Mouse (Mus musculus) telencephalon, adult 2 months (tissue): ENCODE measurements at regions not wholly inside any gene's neighbourhood (a gene's known extent, or its start where the extent isn't known, plus 50 kb on each side); places are given as distances from the start of the nearest gene placed in this dataset.

ENCODE experiments used
- DNase-seq: peaks from one replicate; pipeline ENCODE4 v3.0.0-alpha.2; 2011; ENCODE audit warnings: low read depth, low spot score

DNA sequence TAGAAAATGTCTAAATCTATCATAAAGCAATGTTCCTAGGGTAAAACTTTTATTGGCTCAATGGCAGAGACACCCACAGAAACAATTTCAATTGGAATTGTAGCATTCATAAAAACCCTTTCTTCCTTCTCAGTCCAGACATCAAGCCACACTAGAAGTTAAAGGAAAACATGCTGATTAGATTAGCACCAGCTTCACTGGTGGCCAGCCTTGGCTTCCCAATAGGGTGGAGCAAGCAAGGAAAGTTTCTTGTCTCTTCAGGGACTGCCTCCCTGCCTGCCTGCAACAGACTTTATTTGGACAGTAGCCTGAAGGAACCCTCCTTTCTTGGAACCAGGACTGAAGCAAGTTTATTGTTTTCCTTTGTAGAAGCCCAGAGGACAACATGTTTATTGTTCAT, 289.0 kb upstream of the Mef2c start:
- DNase-seq, result no peak

DNA sequence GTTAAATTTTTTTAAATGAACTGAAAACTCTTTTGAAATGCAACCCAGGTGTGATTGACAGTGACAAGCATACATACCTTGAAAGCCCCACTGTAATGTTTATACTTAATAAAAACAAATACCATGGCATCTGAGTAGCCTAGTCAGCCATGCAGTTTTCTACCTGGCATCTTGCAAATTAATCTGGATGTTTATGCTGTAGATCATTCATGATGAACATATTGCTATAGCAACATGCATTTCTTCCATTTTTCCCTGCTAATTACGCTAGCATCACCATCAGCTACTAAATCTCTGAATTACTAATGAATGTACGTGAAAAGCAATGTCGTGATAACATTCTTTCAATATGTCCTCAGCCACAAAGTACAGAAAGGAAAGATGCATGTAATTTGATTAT, 287.4 kb upstream of the Mef2c start:
- DNase-seq, result no peak

GRCm38 (mm10) chr13:83252452-83252851, 251.4 kb upstream of the Mef2c start:
- no peak for DNase-seq

GRCm38 (mm10) chr13:83266591-83266990, 237.2 kb upstream of the Mef2c start:
- no peak for DNase-seq

DNA sequence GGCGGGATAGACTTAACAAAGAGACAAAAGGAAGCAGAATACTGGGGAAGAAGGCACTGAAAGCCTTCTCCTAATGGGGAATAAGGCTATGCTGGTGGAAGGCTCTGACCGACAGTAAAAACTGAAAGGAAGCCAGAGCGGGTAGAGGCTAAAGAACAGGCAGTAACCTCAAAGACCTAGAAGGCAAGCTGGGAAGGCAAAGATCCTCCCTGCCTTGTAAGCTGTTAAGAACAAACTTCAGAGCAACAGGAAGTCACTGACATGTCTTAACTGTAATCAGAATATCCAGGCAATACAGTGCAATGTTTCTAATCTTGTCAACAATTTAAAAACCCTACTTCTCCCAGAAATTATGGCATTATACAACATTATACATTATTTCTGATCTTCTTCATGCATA, 235.2 kb upstream of the Mef2c start:
- no peak for DNase-seq

DNA sequence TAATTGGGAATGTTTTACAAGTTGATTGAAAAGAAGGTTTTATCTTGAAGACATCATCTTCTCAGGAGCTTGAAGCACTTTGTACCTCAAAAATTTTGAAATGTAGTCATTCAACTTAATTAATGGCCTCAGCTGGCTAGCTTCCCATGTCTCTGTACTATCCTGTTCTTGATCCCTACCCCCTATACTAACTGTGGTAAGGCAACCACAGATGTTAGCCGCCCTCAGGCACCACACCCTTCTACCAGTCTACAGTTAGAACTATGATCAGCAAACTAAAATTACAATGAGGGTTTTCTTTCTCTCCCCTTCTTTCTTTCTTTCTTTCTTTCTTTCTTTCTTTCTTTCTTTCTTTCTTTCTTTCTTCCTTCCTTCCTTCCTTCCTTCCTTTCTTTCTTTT, 225.1 kb upstream of the Mef2c start:
- no peak for DNase-seq

DNA sequence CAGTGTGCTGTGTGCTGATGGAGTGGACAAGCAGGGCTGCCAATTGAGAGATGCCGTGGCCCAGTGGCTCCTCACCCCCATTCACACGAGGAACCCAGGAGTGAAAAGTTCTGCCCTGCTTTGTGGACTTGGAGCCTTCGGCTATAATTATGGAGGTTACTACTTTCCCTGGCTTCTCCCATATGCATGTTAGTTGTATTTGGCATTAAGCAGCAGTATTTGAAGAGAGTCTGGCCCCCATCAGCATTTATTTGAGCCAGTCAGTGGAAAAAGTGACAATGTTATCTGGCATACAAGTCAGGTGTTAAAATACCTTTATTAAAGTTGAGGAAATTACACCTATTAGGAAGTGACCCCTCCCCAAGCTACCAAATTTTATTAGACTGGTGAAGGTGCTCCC, 196.1 kb upstream of the Mef2c start:
- no peak for DNase-seq

DNA sequence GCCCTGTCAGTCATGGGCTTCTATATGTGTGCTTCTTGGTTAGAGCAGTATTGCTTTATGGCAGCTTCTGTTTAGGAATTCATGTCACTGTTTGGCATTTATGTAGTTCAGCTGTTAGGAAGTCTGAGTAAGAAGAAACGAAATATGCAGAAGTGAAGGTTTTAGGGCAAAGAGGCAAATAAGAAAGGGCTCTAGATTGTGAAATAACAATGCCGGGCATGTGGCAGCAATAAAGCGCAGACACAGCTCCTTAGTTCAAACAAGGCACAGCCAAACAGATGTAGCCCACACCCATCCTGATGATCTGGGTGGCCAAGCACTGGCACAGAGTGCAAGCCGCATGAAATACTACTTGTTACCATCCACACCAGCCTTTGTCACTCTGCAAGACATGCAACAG, 175.3 kb upstream of the Mef2c start:
- no peak for DNase-seq

DNA sequence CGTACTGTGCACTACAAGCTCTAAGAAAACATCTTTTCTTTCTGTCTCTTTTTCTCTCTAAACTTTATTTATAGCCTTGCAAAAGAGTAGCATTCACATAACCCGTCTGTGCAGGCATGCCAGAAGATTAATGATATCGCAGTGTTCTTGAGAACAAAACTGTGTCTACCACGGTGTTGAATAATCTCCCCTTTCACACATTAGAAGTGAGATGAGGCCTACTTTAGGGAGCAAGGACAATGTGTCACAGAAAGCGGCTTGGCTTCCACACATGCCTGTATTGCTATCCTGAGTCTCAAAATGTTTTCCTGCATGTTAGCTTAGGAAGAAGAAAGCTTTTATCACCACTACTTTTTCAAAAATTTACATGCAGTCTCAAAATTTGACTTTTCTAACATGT, 170.1 kb upstream of the Mef2c start:
- peak; percentile 18 for DNase-seq

DNA sequence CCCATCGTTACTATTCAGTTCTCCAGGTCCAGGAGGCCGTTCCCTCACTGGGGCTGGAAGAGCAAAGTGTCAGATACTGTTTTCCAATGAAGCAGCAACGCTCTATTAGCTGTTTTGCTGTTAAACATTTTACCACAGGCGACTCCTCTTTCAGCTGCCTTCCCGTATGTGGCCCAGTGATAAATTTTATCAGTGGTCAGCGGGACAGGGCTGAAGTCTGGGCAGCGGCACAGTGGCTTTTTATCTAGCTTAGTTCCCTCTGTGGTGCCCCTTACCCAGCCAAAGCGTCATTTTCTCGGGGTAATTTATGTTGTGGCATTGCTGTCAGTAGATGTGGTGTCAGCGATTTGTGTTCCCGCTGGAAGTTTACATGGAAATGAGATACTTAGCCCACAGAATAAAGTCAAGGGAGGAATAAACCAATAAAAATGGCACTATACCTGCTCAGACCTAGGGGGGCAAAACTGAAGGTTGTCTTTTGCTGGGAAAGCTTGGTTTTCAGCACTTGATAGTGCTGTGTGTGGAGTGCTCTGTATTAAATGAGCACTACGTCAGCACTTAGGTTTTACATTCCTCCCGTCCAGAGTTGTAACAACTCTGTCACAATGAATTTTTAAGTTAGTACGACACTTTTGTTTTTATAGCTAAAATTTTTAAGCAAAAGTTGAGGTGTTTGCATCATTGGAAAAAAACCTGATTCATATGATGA, 159.1 kb upstream of the Mef2c start:
- DNase-seq, result no peak

DNA sequence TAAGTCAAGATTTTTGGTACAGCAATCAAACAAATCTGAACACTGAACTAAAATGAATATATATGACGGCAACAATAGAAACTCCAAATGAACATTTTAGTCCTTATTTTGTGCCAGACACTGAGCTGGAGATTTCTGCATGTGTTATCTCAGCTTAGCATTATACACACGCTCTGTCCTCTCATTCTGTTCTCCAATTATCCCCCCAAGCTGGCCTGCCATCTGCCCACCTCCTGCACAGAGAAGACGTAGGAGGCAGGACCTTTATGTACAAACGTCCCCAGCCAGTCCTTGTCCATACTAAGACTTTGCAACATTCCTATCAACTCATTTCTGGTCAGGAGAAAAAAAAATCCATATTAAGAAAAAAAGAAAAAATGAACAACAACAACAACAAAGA, 148.5 kb upstream of the Mef2c start:
- DNase-seq, result peak; percentile 49

- no peak for DNase-seq
Measured at GRCm38 (mm10) chr13:83360529-83360928, 143.3 kb upstream of the Mef2c start.

DNA sequence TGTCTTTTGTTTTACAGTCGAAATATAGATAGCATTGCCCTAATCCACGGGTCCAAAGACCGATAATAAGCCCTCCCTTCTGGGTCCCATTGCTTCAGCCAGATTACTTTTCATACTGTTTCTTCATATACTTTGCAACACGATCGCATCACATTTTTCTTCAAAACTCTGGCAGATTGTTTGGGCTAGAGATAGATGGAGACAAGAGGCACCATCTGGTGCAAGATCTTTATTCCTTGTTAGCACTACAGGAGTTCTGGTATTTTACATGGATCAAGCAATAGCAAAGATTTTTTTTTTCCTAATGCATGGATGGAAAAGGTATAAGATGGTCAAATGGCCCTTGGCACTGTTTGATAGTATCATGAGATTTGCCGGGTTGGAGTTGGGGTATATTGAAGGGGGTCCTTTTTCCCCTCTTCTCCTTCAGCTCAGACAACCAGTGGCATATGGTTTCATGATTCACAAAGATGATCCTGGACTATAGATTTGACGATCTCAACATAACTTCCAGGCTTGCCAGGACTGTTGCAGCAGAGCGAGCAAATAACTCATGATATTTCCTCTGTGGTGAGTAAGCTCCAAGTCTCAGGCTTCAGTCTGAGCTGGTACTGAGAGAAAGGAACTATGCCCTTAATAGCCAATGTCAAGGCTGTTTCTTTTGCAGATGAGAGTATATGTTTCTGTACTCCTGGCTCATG, 127.6 kb upstream of the Mef2c start:
- DNase-seq, result peak; percentile 60

DNA sequence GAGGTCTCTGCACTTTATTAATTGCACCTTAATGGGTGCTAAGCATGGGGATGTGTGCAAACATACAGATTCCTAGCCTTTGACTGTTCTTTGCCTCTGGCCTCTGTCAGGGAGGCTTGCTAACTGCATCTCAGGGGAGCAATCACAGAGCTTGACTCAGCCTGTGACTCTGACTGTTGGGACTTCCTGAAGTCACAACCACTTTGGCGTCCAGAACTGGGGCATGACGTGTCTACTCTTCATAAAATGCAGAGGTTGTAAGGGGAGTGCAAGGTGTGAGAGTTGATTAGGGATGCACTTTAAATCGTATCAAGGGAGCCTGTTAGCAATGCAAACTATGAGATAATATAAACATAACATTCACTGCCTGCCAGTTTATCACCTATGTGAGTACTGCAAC, 125.2 kb upstream of the Mef2c start:
- DNase-seq, result no peak

- DNase-seq, result no peak
Measured at GRCm38 (mm10) chr13:83382609-83383008, 121.2 kb upstream of the Mef2c start.

GRCm38 (mm10) chr13:83394773-83395172, 109.1 kb upstream of the Mef2c start:
- DNase-seq, result no peak

DNA sequence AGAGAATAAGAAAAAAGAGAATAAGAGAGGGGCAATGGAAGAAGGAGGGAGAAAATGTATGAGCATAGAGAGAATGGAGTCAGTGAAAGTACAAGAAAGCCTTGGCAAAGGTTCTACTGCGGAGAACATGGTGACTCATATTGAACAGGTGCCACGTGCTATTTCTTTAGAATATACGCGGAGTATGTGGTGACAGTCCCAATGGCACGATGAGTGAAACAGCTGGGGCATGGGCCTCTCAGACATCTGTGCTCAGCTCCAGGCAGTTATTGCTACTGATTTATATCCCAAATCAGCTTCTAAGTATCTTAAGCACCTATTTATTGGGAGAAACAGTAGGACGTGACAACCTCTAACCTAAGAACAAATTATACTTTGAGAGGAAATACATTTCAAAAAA, 104.5 kb upstream of the Mef2c start:
- DNase-seq, result no peak

DNA sequence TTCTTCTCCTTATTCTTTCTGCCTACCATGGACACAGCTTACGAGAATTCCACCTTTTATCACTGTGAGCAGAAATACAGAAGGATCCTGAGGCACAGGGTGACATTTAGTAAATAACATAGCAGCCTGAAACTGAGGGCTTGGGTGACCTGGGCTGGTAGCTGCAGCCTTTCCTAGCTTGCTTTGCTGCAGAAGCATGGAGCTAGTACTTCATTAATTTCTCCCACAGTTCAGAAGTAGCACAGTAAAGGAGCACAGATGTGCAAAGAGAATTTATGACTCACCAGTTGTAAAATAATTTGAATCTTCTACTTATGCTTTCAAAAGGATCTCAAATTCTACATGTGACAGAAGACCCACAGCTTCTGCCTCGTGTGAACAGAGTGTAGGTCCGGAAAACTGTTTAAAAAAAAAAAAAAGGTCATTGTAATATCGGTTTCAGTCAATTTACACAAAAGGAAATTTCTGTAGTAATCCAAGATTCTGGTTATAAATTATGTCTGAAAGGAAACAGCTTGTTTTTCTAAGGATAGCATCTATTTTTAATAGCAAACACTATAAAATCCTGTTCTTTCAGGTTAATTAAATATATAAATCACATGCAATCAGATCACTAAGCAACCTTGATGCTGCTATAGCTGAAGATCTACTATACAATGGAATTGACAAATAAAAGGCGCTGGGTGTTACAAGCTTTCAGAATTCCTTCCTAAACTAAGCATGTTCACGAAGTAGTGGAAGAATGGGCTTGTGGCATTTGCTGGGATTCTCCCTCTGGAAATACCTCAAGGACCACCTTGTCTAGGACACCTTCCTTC, 64.0 kb upstream of the Mef2c start:
- no peak for DNase-seq

DNA sequence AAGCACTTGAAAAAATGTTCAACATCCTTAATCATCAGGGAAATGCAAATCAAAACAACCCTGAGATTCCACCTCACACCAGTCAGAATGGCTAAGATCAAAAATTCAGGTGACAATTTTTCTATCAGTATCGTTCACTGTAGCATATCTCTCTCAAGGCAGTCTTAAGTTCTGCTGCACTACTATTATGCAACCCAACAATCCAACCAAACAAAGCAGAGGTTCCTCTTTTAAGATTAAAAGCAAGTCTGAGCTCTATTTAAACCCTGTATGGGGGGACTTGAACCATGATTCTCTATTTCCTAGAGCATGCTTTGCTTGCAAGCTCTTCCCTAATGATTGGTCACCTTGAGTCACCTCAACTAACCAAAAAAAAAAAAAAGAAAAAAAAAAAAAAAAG, 59.6 kb upstream of the Mef2c start:
- no peak for DNase-seq

DNA sequence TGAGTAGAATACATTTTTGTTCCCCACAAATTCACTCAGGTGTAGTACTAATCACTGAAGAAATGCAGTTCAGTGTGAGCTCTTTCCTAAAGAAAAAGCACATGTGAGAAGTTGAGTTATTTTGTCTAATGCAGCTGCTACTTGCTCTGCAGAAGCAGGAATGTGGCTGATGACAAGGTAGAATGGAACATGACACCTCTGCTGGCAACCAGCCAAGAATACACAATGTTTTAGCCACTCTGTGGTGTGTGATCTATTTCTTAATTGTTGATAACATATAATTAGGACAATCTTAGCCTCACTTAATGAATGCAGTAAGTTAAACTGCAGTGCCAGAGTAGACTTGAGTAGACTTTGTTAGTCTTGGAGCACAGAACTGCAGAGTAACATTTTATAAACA, 53.0 kb upstream of the Mef2c start:
- no peak for DNase-seq

DNA sequence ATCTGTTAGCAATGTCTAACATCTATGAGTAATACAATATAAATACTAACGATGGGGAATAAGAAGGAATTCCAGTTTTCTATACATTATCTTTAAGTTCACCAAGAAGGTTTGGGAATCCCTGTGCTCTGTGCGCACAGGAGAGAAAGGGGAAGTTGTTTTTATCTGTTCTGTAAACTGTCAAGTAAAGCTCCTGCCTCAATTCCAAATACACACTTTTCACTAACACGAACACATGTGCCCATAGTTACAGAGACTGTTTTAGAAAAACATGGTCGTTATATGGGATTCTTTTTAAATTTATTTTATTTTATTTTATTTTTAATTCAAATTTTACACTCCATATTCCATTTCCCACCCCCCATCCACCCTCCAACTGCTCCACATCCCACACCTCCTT, 50.8 kb upstream of the Mef2c start:
- no peak for DNase-seq
